Mouse (Mus musculus) cerebellum, postnatal 14 days (tissue): ENCODE measurements at regions not wholly inside any gene's neighbourhood (a gene's known extent, or its start where the extent isn't known, plus 50 kb on each side); places are given as distances from the start of the nearest gene placed in this dataset.

Experiments used
- DNase-seq, 2 experiments: peaks; one replicate each; pipeline ENCODE4 v3.0.0; 2021; ENCODE audit warnings: mixed read lengths in 2 of 2

DNA sequence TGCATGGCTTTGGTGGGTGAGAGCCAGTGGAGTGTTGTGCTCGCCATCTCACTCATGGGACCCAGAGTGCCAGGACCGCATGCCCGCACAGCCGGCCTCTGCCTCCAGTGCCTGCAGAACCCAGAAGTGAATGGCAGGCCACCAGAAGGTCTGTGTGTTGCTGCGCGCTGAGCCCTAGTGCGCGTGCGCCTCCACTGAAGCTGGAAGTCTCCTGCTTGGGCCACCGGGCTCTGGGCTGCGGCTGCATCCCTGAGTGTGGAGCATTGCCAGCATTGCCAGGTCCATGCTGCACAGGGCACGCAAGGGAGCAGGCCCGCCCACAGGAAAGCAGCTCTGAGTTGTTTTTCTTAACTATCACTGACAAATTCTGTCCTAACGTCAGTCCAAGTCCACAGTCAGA lies 785.7 kb downstream of the Gm6760 start:
- peak; percentile 28 to 52 for DNase-seq

GRCm38 (mm10) chrX:63365666-63366065 lies 786.3 kb downstream of the Gm6760 start:
- DNase-seq = peak; percentile 77 to 87

DNA sequence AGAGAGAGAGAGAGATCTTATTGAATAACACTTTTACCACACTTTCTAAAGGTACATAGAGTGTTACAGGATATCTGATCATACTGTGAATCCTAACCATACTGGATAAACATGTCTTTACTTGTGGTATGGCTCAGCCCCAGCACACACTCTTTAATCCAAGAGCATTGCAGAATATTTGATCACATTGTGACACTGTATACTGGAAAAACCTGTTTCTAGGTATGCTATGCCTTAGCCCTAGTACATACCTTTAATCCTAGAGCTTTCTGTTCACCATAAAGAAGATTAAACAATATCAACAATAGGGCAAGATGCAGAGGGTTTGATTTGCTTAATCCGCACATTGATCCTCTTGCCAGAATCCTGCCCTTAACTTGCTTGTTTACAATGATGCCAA lies 797.0 kb downstream of the Gm6760 start:
- no peak for DNase-seq
